Mouse (Mus musculus): Measurements from ENCODE around the gene Mapkbp1.

Mapkbp1 gene

DNA sequence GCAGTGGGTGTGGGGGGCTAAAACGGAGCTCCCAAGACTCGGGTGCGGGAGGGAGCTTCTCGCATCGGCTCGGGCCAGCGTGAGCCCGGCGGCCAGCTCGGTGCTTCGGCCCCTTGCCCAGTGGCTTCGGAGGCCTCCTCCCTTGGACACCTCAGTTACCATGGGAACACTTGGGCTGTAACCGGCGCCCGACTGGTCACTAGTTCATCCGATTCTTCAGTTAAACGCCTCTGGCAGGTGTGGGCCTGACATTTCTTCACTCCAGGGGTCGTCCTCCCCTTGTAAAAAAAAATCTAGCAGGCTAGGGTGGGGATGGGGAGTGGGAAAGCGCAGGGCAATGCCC is at the start of gene Mapkbp1:
Gene Mapkbp1, plus strand, starts transcription at position 163 of the 343 bp plus-strand sequence.
- no peak for DNase-seq (ENCODE audit: low spot score in 2 of 2)

DNA sequence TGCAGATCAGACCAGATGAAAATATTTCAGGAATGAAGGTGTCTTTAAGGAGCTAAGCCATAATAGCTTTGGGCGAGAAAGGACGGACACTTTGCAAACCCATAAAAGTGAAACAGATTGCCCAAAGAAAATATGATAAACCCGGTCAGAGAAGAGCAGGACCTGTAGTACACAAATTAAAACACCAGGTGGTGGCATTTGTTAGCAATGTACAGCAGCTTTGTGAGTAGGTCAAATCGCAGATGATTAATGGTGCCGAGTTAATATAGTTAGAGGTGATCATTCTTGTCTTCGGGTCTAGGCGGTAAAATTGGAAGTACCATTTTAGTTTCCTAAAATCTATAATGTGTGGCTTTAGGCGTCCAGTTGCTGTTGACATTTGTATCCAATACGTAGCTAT is 1.9 kb upstream of the Mapkbp1 start:
- DNase-seq (ENCODE audit: low spot score in 2 of 2): no peak

DNA sequence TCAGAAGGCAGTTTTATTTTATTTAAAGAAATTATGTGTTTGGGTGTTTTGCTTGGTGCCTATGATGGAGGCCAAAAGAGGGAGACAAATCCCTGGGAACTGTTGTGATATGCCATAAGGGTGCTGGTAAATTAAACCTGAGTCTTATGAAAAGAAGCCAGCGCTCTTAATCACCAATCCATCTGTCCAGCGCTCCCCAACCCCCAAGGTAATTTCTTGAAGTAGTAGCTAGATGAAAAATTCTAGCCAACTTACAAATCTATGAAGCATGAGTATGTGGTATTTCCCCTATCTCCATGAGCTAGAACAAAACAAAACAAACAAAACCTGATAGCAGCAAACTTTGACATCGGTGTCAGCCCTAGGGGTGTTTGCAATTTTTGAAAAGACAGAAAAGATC is 1.2 kb upstream of the Mapkbp1 start:
- DNase-seq (ENCODE audit: low spot score in 2 of 2): no peak

GRCm38 (mm10) chr2:119971837-119972536 is 512 bp upstream of the Mapkbp1 start:
- peak; percentile 94 to 96 for DNase-seq (ENCODE audit: low spot score in 2 of 2)

DNA sequence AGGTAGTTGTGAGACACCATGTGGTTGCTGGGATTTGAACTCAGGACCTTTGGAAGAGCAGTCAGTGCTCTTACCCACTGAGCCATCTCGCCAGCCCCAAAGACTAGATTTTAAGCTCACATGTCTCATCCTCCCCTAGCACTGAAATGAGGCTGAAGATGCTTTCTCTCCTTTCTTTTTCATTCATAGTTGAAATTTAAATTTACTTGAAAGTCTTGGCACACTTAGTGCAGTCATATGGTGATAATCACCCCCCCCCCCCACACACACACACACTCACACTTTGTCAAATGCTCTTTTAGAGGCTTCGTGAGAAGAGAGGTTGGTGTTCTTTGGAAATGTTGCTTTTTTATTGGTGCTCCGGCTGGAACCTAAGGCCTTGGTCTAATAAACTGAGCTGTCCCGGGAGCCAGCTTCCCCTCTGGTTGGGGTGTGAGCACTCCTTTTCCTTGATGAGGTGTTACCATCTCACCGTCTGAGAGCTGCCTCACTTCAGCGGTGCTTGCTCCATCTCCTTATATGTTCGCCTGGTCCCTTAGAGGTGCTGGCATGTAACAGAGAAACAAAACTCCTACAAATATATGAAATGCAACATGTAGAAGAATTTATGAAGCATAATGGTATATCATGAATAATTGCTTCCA is 8.0 kb downstream of the Mapkbp1 start:
- DNase-seq (ENCODE audit: low spot score in 2 of 2): no peak

DNA sequence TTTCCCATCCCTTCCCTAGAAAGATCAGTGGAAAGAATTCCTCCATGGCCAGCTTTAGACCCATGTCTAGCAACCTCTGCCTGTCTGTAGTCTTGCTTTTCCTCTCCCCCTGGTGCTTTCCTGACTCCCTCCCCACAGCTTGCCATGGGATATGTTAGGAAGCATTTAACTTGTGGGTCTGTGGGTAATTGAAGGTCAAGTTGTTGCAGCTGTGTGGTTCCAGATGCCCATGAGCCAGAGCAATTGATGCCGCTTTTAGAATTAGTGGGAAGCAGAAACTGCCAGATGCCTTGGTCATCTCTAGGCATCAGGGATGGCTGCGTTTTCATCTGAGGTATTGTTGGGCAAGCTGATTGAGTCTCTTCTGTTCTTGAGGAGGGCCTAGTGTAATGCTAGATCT is 9.1 kb downstream of the Mapkbp1 start:
- no peak for DNase-seq (ENCODE audit: low spot score in 2 of 2)

DNA sequence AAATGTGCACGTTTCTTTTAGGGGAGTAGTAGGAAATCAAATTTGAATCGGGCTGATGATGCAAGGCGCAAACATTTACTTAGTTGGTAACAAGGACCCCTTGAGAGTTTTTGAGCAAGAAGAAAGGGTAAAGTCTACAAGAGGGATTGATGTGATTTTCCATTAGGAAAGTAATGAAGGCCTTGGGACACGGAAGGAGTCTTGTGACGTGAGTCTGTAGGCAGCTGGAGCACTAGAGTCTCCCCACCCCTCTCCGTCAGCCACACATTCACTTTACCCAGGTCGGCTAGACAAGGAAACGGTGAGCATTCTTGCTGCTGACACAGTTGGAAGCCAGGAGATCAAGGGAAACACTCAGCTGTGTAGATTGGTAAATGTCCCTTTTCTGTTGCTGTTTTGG is 13.4 kb downstream of the Mapkbp1 start:
- DNase-seq (ENCODE audit: low spot score in 2 of 2): no peak

- DNase-seq (ENCODE audit: low spot score in 2 of 2): no peak
Observed at GRCm38 (mm10) chr2:119986369-119986768, 13.9 kb downstream of the Mapkbp1 start.

- no peak for DNase-seq (ENCODE audit: low spot score in 2 of 2)
Observed at GRCm38 (mm10) chr2:119987441-119987840, 14.9 kb downstream of the Mapkbp1 start.

- no peak for DNase-seq (ENCODE audit: low spot score in 2 of 2)
Observed at GRCm38 (mm10) chr2:119988952-119989351, 16.5 kb downstream of the Mapkbp1 start.

GRCm38 (mm10) chr2:119990881-119991280 is 18.4 kb downstream of the Mapkbp1 start:
- no peak for DNase-seq (ENCODE audit: low spot score in 2 of 2)

DNA sequence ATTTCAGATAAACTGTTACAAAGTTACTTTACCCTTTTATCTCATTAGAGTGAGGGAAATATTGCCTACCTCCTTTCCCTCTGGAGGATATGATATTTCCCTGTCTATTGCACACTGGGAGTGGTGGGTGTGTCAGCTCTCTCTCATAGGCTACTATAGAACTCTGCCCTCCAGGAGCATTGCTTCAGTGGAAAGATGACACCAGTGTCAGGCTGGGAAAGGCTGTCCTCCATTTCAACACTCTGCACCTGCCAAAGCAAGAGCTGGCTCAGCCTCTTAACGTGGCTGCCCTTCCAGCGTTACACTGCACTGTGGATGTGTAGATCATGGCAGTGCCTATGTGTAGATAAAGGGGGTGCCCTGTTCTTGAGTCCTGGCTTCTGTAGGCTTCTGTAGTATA is 19.9 kb downstream of the Mapkbp1 start:
- no peak for DNase-seq (ENCODE audit: low spot score in 2 of 2)

GRCm38 (mm10) chr2:119993515-119993914 is 21.0 kb downstream of the Mapkbp1 start:
- no peak for DNase-seq (ENCODE audit: low spot score in 2 of 2)

DNA sequence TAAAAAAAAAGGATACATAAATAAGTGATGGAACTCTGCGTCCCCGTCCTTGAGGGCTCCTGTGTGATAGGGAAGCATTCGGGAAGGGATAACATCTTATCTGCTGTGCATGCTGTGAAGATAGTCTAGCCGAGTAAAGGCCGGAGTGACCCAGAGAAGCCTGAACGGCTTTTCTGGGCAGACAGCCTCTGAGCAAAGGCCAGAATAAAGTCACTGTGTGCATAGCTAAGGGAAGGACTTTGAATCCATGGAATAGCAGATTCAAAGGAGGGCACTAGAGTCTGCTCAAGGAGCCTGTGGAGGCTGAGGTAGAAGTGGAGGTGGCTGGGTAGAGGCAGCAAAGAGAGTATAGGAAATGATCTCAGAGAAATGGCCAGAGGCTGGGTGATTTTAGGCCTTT is 22.3 kb downstream of the Mapkbp1 start:
- DNase-seq (ENCODE audit: low spot score in 2 of 2): no peak

GRCm38 (mm10) chr2:119995391-119996281 is 23.1 kb downstream of the Mapkbp1 start:
- no peak for DNase-seq (ENCODE audit: low spot score in 2 of 2)

DNA sequence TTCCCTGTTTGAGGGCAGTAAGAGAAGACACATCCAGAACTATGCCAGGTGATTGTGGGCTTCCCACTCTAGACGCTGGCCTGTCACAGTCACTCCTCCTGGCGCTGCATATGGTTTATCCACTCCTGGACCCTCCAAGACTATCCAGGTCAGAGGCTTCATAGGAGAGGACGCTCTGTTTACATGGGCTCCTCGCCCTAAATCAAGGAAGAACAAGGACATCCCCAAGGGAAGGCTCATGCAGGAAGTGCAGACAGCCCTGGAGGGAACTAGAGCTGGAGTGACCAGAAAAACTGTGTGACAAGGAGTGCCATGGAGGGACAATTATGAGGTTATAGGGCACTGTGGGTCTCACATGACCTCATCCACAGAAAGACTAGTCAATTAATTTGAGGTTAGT is 24.9 kb downstream of the Mapkbp1 start:
- no peak for DNase-seq (ENCODE audit: low spot score in 2 of 2)

GRCm38 (mm10) chr2:119999731-120000130 is 27.2 kb downstream of the Mapkbp1 start:
- no peak for DNase-seq (ENCODE audit: low spot score in 2 of 2)

- DNase-seq (ENCODE audit: low spot score in 2 of 2): no peak
Observed at GRCm38 (mm10) chr2:120000882-120001584, 28.5 kb downstream of the Mapkbp1 start.

DNA sequence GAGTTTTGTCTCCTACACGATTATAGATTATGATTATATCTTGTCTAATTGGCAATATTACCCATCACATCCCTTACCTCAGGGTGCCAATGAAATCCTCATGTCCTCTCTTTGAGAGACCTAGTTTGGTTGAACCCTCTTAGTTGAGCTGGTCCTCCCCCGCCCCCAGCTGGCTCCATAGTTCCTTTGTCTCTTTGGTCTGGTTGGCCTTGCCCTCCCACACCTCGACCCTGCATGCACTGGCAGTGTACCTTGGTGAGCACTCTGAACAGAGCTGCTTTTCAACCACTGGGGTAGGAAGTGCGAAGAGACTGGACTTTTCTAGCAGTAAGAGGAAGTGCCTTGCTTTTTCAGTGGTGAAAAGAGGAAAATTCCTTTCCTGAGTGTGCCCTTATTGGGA is 29.5 kb downstream of the Mapkbp1 start:
- no peak for DNase-seq (ENCODE audit: low spot score in 2 of 2)

GRCm38 (mm10) chr2:120003970-120004369 is 31.5 kb downstream of the Mapkbp1 start:
- DNase-seq (ENCODE audit: low spot score in 2 of 2): no peak

- DNase-seq (ENCODE audit: low spot score in 2 of 2): no peak
Observed at GRCm38 (mm10) chr2:120006696-120007095, 34.2 kb downstream of the Mapkbp1 start.

GRCm38 (mm10) chr2:120007680-120008210 is 35.2 kb downstream of the Mapkbp1 start:
- DNase-seq (ENCODE audit: low spot score in 2 of 2): no peak
